Mouse (Mus musculus) heart, adult 2 months (tissue): ENCODE measurements around the gene Pwp2. TPM values are rescaled to one million over a fixed set of nuclear protein-coding genes. Genes with fewer than 3 reads are reported as not detected.

Source experiments
- DNase-seq, 2 experiments: peaks; one replicate each; pipeline ENCODE4 v3.0.0; 2021
- H3K27ac ChIP-seq: fragments of 200-600 bp; 2 replicates; pipeline ENCODE4 v1.8.1; 2022
- H3K27me3 ChIP-seq: fragments of 200-500 bp; 2 replicates; pipeline ENCODE4 v1.6.1; 2012; ENCODE audit warnings: mild to moderate bottlenecking, low read length, inconsistent platforms, mixed read lengths; ENCODE audit not compliant: control insufficient read depth, insufficient read depth
- H3K36me3 ChIP-seq: fragments of 200-500 bp; 2 replicates; pipeline ENCODE4 v1.6.1; 2012; ENCODE audit warnings: low read length, inconsistent platforms; ENCODE audit not compliant: control insufficient read depth, insufficient read depth
- H3K4me1 ChIP-seq: fragments of 200-500 bp; 2 replicates; pipeline ENCODE4 v1.6.1; 2011; ENCODE audit warnings: low read length; ENCODE audit not compliant: control insufficient read depth, insufficient read depth
- H3K4me3 ChIP-seq: fragments of 200-600 bp; 2 replicates; pipeline ENCODE4 v1.8.1; 2022
- H3K79me2 ChIP-seq: fragments of 200-500 bp; replicated peaks from 2 replicates; pipeline ENCODE4 v1.6.1; 2012; ENCODE audit warnings: mild to moderate bottlenecking, inconsistent platforms, low read length, moderate library complexity, mixed read lengths; ENCODE audit not compliant: control insufficient read depth, insufficient read depth
- H3K9ac ChIP-seq: fragments of 200-500 bp; 2 replicates; pipeline ENCODE4 v1.6.1; 2012; ENCODE audit warnings: low read depth, mild to moderate bottlenecking, control low read depth, inconsistent platforms, low read length, mixed read lengths
- CTCF ChIP-seq: fragments of 200-600 bp; IDR thresholded peaks from 2 replicates; pipeline ENCODE4 v1.8.1; 2022; ENCODE audit warnings: antibody characterized with exemption, mild to moderate bottlenecking, moderate library complexity
- EP300 ChIP-seq: fragments of 200-500 bp; IDR thresholded peaks from 2 replicates; pipeline ENCODE4 v1.6.1; 2011; ENCODE audit warnings: low read depth, low read length, control low read depth; ENCODE audit not compliant: insufficient read depth
- POLR2A ChIP-seq: fragments of 200-500 bp; IDR thresholded peaks from 2 replicates; pipeline ENCODE4 v1.6.1; 2011; ENCODE audit warnings: mild to moderate bottlenecking, low read depth, low read length, control low read depth; ENCODE audit not compliant: insufficient read depth
- WGBS: fragments of 180-500 bp; shearing (Covaris S2); methylation state at CpG from one replicate; pipeline ENCODE4 v1.1.7; 2018; 5-methylcytosine and 5-hydroxymethylcytosine counted together
- intact Hi-C: fragments of 180-260 bp; cut with DNase I; formaldehyde crosslinking; loops from one replicate; pipeline ENCODE4 v1.15.1; 2025
- polyA plus RNA-seq: library from polyadenylated mRNA; depleted of rRNA; stranded (reverse); fragments of >200 nt; gene quantifications from 2 replicates; pipeline ENCODE4 v1.2.3, GENCODE M21; 2012
- total RNA-seq, 2 experiments: library from RNA; stranded (reverse); gene quantifications; 2 replicates each; pipeline ENCODE4 v1.2.3; 2021

Pwp2 gene
- total and polyA plus RNA-seq, 3 experiments = 7.8 to 10.8 (median 10.0) TPM

DNA sequence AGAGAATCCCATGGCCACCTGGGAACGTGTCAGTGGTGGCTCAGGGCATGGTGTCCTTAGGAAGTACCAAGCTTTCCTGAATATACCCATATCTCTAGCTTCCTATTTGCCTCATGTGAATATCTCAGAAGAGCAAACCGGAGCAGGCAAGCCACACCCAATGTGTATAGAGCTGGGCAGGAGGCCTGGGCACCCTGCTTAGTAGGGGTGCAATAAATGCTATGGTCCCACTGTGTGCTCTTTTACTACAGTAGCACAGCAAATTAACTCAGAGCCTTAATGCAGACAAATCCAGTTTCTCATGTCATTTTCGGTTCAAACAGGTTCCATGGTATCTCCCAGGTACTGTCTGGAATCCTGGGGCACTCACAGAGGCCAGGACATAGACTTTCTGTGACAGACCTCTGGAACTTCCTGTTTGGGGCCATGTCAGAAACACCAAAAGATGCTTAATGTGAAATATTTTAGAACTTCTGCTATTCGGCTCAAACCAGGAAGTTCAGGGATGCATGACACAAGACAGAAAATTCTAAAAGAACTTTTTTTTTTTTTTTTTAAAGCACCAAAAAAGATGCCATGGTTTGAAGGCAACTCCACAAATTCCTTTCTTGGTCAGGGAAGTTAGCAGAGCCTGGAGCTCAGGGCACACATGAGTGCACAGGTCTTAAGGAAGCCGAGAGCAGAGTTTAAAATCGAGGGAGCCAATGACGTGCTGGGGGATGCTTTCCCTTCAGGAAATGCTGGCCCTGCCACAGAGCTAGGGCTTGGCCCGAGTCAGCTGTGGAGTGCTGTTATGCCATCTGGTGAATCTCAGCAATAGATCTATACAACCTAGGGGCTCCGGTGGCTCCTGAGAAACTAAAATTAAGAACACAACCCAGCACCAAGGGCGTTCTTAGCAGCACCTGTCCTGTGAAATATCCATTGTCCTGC, 35.8 kb downstream of the Pwp2 start:
- WGBS = 57% methylated on average over 10 of the region's 10 CpGs
- Histone ChIP-seq H3K79me2 (no peaks in the 10 kb centered on the region), H3K27me3 (no peaks in the 10 kb centered on the region), H3K9ac (no peak overlapping the region), H3K27ac (no peak overlapping the region), H3K4me3 (no peak overlapping the region), H3K4me1 (peaks cover under 1% of the 10 kb centered on the region), H3K36me3 (no peaks in the 10 kb centered on the region)
- DNase-seq = no peak
- intact Hi-C loops = no loop called here
- TF ChIP-seq EP300 (no peak), CTCF (no peak), POLR2A (no peak)

DNA sequence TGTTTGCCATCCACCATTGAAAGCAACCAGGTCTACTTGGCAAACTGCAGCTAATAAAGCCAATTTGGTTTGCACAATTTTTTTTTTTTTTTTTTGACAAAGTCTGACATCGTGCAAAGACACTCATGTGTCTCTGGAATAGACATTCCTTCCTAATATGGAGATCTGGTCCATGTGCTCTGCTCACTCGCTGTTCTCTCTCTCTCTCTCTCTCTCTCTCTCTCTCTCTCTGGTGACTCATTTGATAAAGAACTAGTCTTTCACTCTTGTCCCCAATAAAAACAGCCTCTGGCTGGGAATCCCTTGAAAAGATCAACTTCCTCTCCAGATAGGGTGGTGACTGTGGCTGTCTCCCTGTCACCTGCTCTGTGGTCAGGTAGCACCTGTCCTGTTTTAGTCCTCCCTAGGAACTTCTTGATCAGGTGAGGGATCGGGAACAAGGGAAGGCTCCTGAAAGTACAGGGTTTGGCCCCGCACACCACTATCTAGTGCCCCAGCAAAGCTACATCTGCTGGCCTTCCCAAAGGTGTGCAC, 37.0 kb downstream of the Pwp2 start:
- intact Hi-C loops = no loop called here
- Histone ChIP-seq H3K27ac (no peak overlapping the region), H3K27me3 (no peaks in the 10 kb centered on the region), H3K9ac (no peak overlapping the region), H3K4me1 (peaks cover 4% of the 10 kb centered on the region), H3K4me3 (no peak overlapping the region), H3K79me2 (no peaks in the 10 kb centered on the region), H3K36me3 (no peaks in the 10 kb centered on the region)
- no peak for DNase-seq
- WGBS = 58% methylated on average over 4 of the region's 4 CpGs
- no peak for TF ChIP-seq POLR2A
- no peak for TF ChIP-seq CTCF
- no peak for TF ChIP-seq EP300

DNA sequence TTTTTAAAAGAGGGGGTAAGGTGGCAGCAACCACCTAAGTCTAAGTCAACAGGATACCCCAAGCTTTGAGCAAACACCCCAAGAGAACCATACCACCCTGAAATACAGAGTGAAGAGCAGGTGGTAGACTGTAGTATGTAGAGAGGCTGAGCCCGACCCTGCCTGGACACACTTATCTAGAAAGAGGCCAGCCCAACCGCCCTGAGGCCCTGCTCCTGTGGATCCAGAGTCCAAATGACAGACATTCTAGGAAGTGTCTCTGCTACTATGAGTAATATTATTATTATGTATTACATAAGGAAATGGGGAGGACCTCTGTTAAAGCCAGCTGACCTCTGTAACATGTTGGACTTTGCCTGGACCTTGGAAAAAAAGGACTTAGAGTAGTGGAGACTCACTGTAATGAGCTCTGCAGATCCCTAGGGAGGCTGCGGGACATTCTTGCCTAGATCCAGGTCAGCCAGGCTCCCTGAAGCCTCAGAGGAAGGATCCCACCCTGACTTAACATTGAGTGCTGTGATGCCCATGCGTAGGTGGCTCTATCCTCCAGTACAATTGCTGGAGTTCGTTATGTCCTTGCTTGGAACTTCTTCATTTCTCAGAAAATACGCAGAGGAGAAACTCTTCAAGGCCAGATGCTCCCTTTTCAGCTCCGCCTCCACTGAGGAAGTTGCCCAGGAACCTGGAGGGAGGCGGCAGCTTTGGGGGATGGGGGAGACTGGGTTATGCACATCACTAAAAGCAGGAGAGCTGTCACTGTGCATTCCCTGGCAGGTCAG, 41.0 kb downstream of the Pwp2 start:
- H3K27me3 ChIP-seq = no peaks in the 10 kb centered on the region
- peaks cover 14% of the 10 kb centered on the region for H3K4me1 ChIP-seq
- TF ChIP-seq EP300 (no peak), CTCF (no peak), POLR2A (no peak)
- H3K9ac ChIP-seq = no peak overlapping the region
- 33% methylated on average over 8 of the region's 8 CpGs for WGBS
- no peaks in the 10 kb centered on the region for H3K79me2 ChIP-seq
- no peak for DNase-seq
- H3K27ac ChIP-seq = peak overlapping the region; percentile 31; the same call in 1 of the 2 replicates
- intact Hi-C loops = no loop called here
- H3K4me3 ChIP-seq = no peak overlapping the region
- H3K36me3 ChIP-seq = no peaks in the 10 kb centered on the region

DNA sequence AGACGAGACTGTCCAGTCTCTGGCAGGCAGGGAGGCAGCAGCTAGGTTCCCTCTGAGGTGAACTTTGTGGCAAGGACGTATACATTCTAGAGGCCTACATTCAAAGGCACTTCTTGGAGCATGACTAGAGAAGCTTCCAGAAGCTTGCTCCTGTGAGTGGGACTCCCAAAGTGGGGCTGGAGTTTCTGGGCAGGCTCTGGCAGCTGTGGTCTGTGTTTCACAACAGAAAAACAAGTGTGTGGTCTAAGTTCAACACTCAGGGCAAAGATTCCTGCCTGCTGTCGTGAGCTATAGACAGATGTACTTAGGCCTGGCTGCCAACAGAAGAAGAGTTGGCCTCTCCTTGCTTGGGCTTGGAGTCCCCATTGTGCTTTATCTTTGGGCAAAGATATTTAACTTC, 44.1 kb downstream of the Pwp2 start:
- intact Hi-C loops = no loop called here
- Histone ChIP-seq H3K79me2 (no peaks in the 10 kb centered on the region), H3K27me3 (no peaks in the 10 kb centered on the region), H3K9ac (no peak overlapping the region), H3K27ac (no peak overlapping the region), H3K4me1 (peaks cover 18% of the 10 kb centered on the region), H3K36me3 (no peaks in the 10 kb centered on the region), H3K4me3 (no peak overlapping the region)
- 81% methylated on average over 3 of the region's 3 CpGs for WGBS
- TF ChIP-seq CTCF (no peak), POLR2A (no peak), EP300 (no peak)
- no peak for DNase-seq

DNA sequence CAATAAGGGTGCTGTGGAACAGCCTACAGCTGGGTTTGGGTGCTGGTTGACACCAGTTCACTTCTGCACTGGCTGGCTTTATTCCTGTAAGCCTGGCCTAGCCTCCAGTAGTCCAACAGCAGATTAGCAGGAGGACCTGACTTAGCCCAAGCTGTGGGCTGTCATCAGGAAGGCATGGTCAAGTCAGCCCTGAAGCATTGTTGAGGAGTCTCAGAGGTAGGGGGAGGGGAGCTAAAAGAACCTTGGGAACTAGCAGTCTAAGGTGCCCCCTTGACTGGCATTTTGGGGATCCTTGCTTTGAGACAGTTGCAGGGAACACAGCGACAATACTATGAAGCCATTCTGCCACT, 44.7 kb downstream of the Pwp2 start:
- DNase-seq = no peak
- no peaks in the 10 kb centered on the region for H3K36me3 ChIP-seq
- intact Hi-C loops = no loop called here
- H3K79me2 ChIP-seq = no peaks in the 10 kb centered on the region
- H3K9ac ChIP-seq = no peak overlapping the region
- WGBS = 89% methylated on average over 1 of the region's 1 CpGs
- H3K4me1 ChIP-seq = peaks cover 21% of the 10 kb centered on the region
- no peak overlapping the region for H3K27ac ChIP-seq
- TF ChIP-seq CTCF (no peak), EP300 (no peak), POLR2A (no peak)
- no peak overlapping the region for H3K4me3 ChIP-seq
- H3K27me3 ChIP-seq = no peaks in the 10 kb centered on the region

DNA sequence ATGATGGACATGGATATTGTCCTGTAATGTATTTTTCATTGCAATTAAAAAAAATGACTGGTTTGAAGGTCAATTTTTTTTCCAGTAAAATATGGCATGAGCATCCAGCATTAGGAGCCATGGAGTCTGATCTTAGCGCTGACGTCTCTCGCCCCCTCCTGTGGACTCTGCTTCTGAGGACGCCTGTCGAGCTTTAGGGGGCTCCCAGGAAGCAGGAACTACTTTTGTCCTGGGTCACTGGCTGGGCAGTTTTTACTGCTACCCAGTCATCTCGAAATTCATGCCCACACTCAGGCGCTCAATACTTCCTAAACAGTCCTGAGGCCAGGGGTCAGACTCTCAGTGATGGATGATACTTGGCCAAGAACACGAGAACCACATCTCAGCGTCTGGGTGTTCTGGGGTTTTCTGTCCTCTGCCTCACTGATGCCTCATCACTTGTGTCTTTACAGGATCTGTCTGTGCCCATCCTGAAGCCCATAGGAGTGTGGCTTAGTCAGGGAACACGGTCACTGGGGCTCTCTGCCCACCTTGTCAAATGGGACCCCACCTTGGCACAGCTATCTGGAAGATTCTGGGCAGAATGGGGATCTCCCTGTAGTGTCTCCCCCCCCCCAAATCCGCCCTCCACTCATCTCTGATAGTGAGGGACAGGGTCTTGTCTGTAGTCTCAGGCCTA, 45.2 kb downstream of the Pwp2 start:
- DNase-seq = no peak
- no peak for TF ChIP-seq CTCF
- no peak for TF ChIP-seq POLR2A
- no peak for TF ChIP-seq EP300
- Histone ChIP-seq H3K4me3 (no peak overlapping the region), H3K27ac (peak overlapping the region; percentile 54), H3K27me3 (no peaks in the 10 kb centered on the region), H3K4me1 (peaks cover 25% of the 10 kb centered on the region), H3K36me3 (no peaks in the 10 kb centered on the region), H3K79me2 (no peaks in the 10 kb centered on the region), H3K9ac (no peak overlapping the region)
- intact Hi-C loops = no loop called here
- WGBS = 60% methylated on average over 11 of the region's 11 CpGs
